Mouse (Mus musculus) kidney, adult 2 months (tissue): ENCODE measurements around the gene Fbxl15.

Source experiments
- CTCF ChIP-seq: fragments of 200-500 bp; conservative IDR thresholded peaks from 2 replicates; pipeline ENCODE4 v1.5.1; 2011; ENCODE audit warnings: low read depth, mild to moderate bottlenecking, control low read depth, low read length, moderate library complexity, mixed read lengths; ENCODE audit not compliant: insufficient read depth, insufficient read length
- POLR2A ChIP-seq: fragments of 200-500 bp; IDR thresholded peaks from one replicate; pipeline ENCODE4 v1.6.1; 2011; ENCODE audit warnings: low read depth, low read length, control low read depth

DNA sequence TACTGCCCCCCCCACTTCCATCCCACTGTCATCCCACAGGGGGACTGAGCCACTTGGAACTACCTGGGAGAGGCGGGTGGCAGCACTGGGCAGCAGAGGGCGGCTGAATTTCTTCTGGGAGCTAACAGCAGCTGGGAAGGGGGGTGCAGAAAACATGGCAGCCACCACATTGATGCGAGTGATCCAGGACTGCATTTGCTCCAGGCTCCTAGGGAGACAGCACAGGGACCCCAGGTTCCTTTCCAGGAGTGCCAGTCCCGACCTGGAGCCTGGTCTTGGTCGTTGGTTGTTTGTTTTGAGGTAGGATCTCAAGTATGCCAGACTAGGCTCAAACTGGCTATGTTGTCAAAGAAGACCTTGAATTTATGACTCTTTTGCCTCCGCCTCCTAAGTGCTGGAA is 14.4 kb upstream of the Fbxl15 start:
- TF ChIP-seq CTCF (no peak), POLR2A (no peak)
